20 mouse cellular contexts compared by ENCODE assay signal in genomic region chr8:81849976-81850375, GRCm38 (mm10).
DNase-seq lines count a peak whose midpoint lies in the region; ATAC-seq and TF ChIP-seq lines count a peak whose summit lies in the region.
"Had no signal": no experiment of that assay in that cellular context is flagged by ENCODE, and none has a peak within 500 bp of the region (broad histone marks: within the 10 kb centered on the region; RNA-seq: fewer than 3 reads in every experiment).

No protein-coding gene starts in this region.

- no peak overlapping the region for H3K4me3 ChIP-seq in limb, embryonic 14.5 days (replicated peaks; ENCODE audit: low read length)
- no peak overlapping the region for H3K4me3 ChIP-seq in limb, embryonic 10.5 days
- H3K4me3 ChIP-seq in hindbrain, embryonic 16.5 days (ENCODE audit: low read length) = no peak overlapping the region
- H3K4me3 ChIP-seq in stomach, postnatal 0 days (ENCODE audit: low read depth, low read length) = no peak overlapping the region
- H3K4me3 ChIP-seq: embryonic facial prominence, embryonic 10.5 days; forebrain, embryonic 13.5 days; heart, embryonic 13.5 days; hindbrain, embryonic 15.5 days had no signal

- H3K9ac ChIP-seq in limb, embryonic 14.5 days (ENCODE audit: low read depth, low read length, severe bottlenecking) = no peak overlapping the region
- H3K9ac ChIP-seq in hindbrain, embryonic 16.5 days (ENCODE audit: low read depth, low read length) = no peak overlapping the region
- no peak overlapping the region for H3K9ac ChIP-seq in stomach, postnatal 0 days (ENCODE audit: low read length)
- H3K9ac ChIP-seq: forebrain, embryonic 13.5 days; forebrain, postnatal 0 days; heart, embryonic 13.5 days; hindbrain, embryonic 15.5 days had no signal

- no peak overlapping the region for H3K4me2 ChIP-seq in limb, embryonic 14.5 days (replicated peaks; ENCODE audit: low read depth, low read length, severe bottlenecking)
- no peak overlapping the region for H3K4me2 ChIP-seq in hindbrain, embryonic 16.5 days (ENCODE audit: low read length)
- H3K4me2 ChIP-seq in stomach, postnatal 0 days (replicated peaks; ENCODE audit: low read depth) = no peak overlapping the region
- H3K4me2 ChIP-seq: forebrain, embryonic 13.5 days; heart, embryonic 13.5 days; hindbrain, embryonic 15.5 days had no signal

- no peak for TF ChIP-seq POLR2A in limb, embryonic 14.5 days (IDR thresholded peaks at IDR 0.05; ENCODE audit: borderline replicate concordance, extremely low read depth, insufficient read depth, insufficient read length)

- no peak for TF ChIP-seq EP300 in stomach, postnatal 0 days (optimal IDR thresholded peaks at IDR 0.05)

- 51% methylated on average over 1 of the region's 1 CpGs for WGBS in limb, embryonic 14.5 days
- 74% methylated on average over 1 of the region's 1 CpGs for WGBS in limb, embryonic 10.5 days
- WGBS in hindbrain, embryonic 16.5 days = 73% methylated on average over 1 of the region's 1 CpGs
- WGBS in stomach, postnatal 0 days = 55% methylated on average over 1 of the region's 1 CpGs

- no peaks in the 10 kb centered on the region for H3K9me3 ChIP-seq in limb, embryonic 14.5 days (ENCODE audit: control insufficient read depth, low read length)
- no peaks in the 10 kb centered on the region for H3K9me3 ChIP-seq in limb, embryonic 10.5 days (replicated peaks)
- no peaks in the 10 kb centered on the region for H3K9me3 ChIP-seq in hindbrain, embryonic 16.5 days (ENCODE audit: control insufficient read depth, low read length)
- H3K9me3 ChIP-seq in stomach, postnatal 0 days (ENCODE audit: control insufficient read depth, low read length) = no peaks in the 10 kb centered on the region
- H3K9me3 ChIP-seq: embryonic facial prominence, embryonic 10.5 days; forebrain, embryonic 13.5 days; heart, embryonic 13.5 days; hindbrain, embryonic 15.5 days had no signal

- no peak for TF ChIP-seq CTCF in stomach, postnatal 0 days (IDR thresholded peaks at IDR 0.05; ENCODE audit: low read depth)

- DNase-seq in cerebellum, adult 9-11 months = peak; percentile 55
- DNase-seq in cerebellum, adult 11-12 months = no peak
- peak; percentile 23 for DNase-seq in limb, embryonic 14.5 days (ENCODE audit: low spot score)
- no peak for DNase-seq in limb, embryonic 10.5 days (ENCODE audit: low spot score)
- DNase-seq in Muller cell, postnatal 12 days (ENCODE audit: inconsistent ontology term) = peak; percentile 75
- DNase-seq in stomach, postnatal 0 days (ENCODE audit: low spot score) = no peak
- DNase-seq: adrenal gland, adult 2 months; adrenal gland, postnatal 25 days; cerebellum, adult 11 months; cerebellum, postnatal 36 days; forebrain, postnatal 0 days; gastrocnemius, postnatal 14 days; heart, postnatal 36 days had no signal

- H3K27ac ChIP-seq in limb, embryonic 14.5 days (replicated peaks; ENCODE audit: low read depth, low read length) = no peak overlapping the region
- H3K27ac ChIP-seq in limb, embryonic 10.5 days = no peak overlapping the region
- H3K27ac ChIP-seq in hindbrain, embryonic 16.5 days (ENCODE audit: low read depth, low read length) = no peak overlapping the region
- no peak overlapping the region for H3K27ac ChIP-seq in stomach, postnatal 0 days (replicated peaks)
- H3K27ac ChIP-seq: embryonic facial prominence, embryonic 10.5 days; forebrain, embryonic 13.5 days; heart, embryonic 13.5 days; hindbrain, embryonic 15.5 days had no signal

- no peaks in the 10 kb centered on the region for H3K36me3 ChIP-seq in limb, embryonic 14.5 days (ENCODE audit: control insufficient read depth, insufficient read depth, low read length)
- no peaks in the 10 kb centered on the region for H3K36me3 ChIP-seq in limb, embryonic 10.5 days
- no peaks in the 10 kb centered on the region for H3K36me3 ChIP-seq in hindbrain, embryonic 16.5 days (ENCODE audit: control insufficient read depth, insufficient read depth, low read length)
- no peaks in the 10 kb centered on the region for H3K36me3 ChIP-seq in stomach, postnatal 0 days (ENCODE audit: control insufficient read depth, insufficient read depth, low read length)
- H3K36me3 ChIP-seq: embryonic facial prominence, embryonic 10.5 days; heart, embryonic 13.5 days; hindbrain, embryonic 15.5 days had no signal

- H3K4me1 ChIP-seq in limb, embryonic 14.5 days (ENCODE audit: control insufficient read depth, insufficient read depth, low read length) = no peaks in the 10 kb centered on the region
- no peaks in the 10 kb centered on the region for H3K4me1 ChIP-seq in limb, embryonic 10.5 days
- H3K4me1 ChIP-seq in hindbrain, embryonic 16.5 days (ENCODE audit: control insufficient read depth, insufficient read depth, low read depth, low read length) = no peaks in the 10 kb centered on the region
- no peaks in the 10 kb centered on the region for H3K4me1 ChIP-seq in stomach, postnatal 0 days (replicated peaks; ENCODE audit: control insufficient read depth, insufficient read depth)
- H3K4me1 ChIP-seq: embryonic facial prominence, embryonic 10.5 days; hindbrain, embryonic 15.5 days had no signal

- no peak for ATAC-seq in limb, embryonic 14.5 days (ENCODE audit: low FRiP score, low read depth)
- ATAC-seq in hindbrain, embryonic 16.5 days = no peak
- ATAC-seq in stomach, postnatal 0 days (ENCODE audit: low FRiP score, low TSS enrichment) = no peak
- ATAC-seq: forebrain, embryonic 13.5 days; forebrain, postnatal 0 days; inflammation-experienced regulatory T-cells, adult 6 months; intestine, postnatal 0 days had no signal

- no peaks in the 10 kb centered on the region for H3K27me3 ChIP-seq in limb, embryonic 14.5 days (ENCODE audit: control insufficient read depth, insufficient read depth, low read length)
- no peaks in the 10 kb centered on the region for H3K27me3 ChIP-seq in limb, embryonic 10.5 days (ENCODE audit: low read depth, poor library complexity, severe bottlenecking)
- no peaks in the 10 kb centered on the region for H3K27me3 ChIP-seq in hindbrain, embryonic 16.5 days (replicated peaks; ENCODE audit: control insufficient read depth, insufficient read depth, low read length)
- H3K27me3 ChIP-seq in stomach, postnatal 0 days (ENCODE audit: control insufficient read depth, insufficient read depth, low read length) = no peaks in the 10 kb centered on the region
- H3K27me3 ChIP-seq: forebrain, embryonic 13.5 days; heart, embryonic 13.5 days; hindbrain, embryonic 15.5 days had no signal

Comparison
In these comparisons a context has a peak if more than half of its experiments do, and no peak if none do; other contexts are left out.
1. DNase-seq: peak in cerebellum, adult 9-11 months (single experiment), limb, embryonic 14.5 days (single experiment) and Muller cell, postnatal 12 days (single experiment); none in cerebellum, adult 11-12 months (single experiment), limb, embryonic 10.5 days (single experiment) and stomach, postnatal 0 days (single experiment).